Mouse (Mus musculus) embryonic fibroblast, embryonic 13.5 days (primary cell): ENCODE data around the gene Heatr5a.

ENCODE experiments used
- CTCF ChIP-seq: IDR thresholded peaks from 2 replicates; pipeline ENCODE4 v1.5.1; 2011; ENCODE audit warnings: mild to moderate bottlenecking, control low read depth, low read length, moderate library complexity, borderline replicate concordance; ENCODE audit not compliant: insufficient read depth
- POLR2A ChIP-seq: IDR thresholded peaks from 2 replicates; pipeline ENCODE4 v1.6.1; 2011; ENCODE audit warnings: low read depth, mild to moderate bottlenecking, control low read depth, low read length, moderate library complexity

- TF ChIP-seq CTCF (no peak), POLR2A (no peak)
Observed at GRCm38 (mm10) chr12:51914903-51915670, 56.0 kb downstream of the Heatr5a start.
